Mouse (Mus musculus) induced T-regulatory cell, adult 2 months (primary cell): ENCODE results near the gene Ikbke.
"Not testable (repeated sequence)": the region's sequence is repeated elsewhere in the genome, so short reads cannot be mapped to it uniquely, and the experiment has no call there.

Experiments
- DNase-seq: peaks from one replicate; pipeline ENCODE4 v3.0.0-alpha.2; 2012; ENCODE audit warnings: low read depth

Ikbke gene

DNA sequence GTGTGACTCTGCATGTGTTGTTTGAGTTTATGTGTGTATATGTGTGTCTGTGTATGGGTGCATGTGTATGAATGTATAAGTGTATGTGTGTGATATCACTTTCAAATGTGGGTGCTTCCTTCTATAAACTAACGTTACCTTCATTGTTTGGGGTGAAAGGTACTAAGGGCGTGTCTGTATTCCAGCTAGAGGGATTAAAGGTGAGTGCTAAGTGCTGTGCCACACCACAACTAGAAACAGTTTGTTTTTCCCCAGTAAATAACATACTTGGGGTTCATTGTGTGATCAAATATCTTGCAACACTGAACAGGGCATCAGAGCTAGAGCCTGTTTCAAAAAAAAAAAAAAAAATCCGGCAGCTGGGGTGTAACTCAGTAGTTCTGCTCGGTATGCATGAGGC, 2.3 kb upstream of the Ikbke start:
- no peak for DNase-seq

DNA sequence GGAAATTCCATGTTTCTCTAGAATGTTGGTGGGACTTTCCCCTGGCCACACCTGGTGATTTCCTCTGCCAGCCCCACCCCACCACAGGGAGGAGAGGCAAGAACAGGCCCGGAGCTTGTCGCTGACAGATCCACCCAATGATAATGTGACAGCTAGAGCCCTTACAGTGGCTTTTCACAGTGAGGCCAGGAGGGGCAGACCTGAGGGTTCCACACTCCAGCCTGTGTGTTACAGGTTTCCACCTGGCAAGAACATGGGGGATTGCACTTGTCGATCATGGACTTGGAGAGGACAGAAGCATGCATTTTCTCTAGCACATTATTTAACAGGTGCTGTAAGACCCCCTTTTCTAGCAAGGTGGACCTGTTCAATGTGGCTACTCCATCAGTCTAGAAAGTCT, 874 bp upstream of the Ikbke start:
- peak; percentile 84 for DNase-seq

DNA sequence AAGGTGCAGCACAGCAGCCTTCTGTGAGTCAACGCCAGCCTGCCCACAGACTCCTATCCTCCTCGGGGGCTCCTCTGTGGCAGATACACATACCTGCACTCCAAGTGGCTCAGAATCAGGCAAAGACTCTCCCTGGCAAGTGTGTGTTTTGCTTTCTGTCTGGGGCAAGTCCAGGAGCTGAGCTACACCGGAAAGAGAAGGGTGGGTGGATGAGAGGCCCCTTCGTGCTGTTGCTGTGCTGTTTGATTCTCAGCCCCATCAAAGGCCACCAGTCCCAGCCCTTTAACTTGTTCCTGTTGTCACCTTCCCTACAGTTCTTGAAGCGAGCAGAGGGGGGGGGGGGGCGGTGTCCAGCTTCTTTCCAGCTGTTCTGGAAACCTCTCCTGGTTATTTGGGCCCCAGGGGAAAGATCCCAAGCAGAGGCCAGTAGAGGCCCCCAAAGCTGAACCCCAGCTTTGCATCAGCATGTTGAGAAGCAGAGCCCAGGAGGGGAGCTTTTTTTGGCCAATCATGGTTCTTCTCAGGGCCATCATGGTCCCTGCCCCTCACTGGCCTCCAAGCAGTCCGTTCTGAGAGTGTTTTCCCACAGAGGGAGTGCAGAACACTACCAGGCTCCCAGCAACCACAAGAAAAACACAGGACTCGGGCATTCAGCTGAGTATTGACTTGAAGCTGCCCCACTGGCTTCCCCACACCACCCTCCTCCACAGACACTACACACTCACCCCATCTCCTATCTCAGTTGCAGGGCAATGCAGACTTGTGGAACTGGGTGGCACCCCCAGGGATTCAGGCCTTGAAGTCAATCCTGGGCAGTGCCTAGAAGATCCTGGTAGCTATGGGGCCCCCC, 575 bp downstream of the Ikbke start:
- peak; percentile 64 for DNase-seq

DNA sequence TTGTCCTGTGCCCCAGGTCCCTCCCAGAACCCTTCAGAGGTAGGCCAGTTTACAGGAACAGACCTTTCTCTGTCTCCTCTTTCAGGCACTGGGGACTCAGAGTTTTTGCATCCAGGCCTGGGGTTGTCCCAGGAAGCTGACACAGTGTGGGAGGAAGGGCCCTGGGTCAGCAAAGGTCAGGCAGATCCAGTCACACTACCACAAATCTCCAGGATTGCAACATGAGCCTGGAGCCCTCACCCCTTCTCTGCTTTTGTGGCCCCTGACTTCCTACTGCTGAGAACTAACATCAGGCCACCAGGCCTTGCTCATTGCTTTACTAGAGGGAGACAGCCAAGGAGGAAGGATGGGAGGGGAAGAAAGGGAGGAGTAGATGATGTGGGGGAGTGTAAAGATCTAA, 2.6 kb downstream of the Ikbke start:
- no peak for DNase-seq

- DNase-seq = no peak
Observed at GRCm38 (mm10) chr1:131275577-131275976, 3.8 kb downstream of the Ikbke start.

DNA sequence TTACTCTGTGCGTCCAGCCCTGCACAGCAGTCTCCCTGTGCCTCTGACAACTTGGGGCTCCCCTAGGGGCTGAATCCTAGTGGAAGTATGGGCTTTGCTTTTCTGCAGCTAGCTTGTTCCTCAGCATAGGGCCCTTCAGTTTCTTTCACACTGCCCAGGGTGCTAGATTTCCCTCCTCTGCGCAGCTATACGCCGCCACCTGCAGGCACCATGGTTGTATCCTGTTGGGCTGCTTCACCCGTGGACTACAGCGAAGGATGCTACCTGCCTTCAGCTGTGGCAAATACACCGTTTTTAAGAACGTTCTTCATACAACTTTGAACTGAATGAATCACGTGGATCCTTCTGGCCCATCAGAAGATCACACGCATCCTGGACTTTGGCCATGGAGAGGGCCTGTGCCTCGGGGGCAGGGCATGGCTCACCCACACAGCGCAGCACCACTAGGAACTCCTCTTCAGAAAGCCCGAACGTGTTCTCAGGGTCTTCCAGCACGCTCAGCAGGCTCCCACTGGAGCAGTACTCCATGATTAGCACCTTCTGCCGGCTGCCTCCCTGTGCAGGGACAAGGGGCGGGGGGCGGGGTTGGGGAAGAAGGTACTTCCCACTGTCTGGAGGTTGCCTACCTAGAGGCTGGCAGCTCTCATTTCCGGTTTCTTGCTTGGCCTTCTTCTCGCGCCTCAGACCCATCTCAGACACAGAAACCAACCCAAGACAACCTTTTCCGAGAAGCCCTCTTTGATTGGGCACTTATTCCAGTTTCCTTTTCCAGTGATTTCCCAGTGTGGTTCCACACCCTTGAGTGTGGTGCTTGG, 4.5 kb downstream of the Ikbke start:
- DNase-seq = no peak

GRCm38 (mm10) chr1:131269797-131270578, 9.4 kb downstream of the Ikbke start:
- DNase-seq = peak; percentile 88

DNA sequence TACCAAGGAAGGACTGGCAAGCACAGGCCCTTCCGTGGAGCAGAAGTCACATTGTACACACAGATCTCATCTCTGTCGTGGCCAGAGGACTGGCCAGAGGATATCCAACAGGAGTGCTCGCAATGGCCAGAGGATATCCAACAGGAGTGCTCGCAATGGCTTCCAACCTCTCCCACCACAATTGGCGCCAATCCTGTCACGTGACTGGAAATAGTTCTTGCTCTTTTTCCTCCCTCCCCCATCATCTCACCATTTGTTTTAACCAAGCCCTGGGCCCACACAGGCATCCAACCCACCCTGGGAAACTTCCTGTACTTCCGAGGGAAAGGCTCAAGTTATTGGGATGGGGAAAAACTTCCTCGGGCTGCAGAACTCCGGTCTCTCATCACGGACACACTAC, 10.6 kb downstream of the Ikbke start:
- DNase-seq = no peak

GRCm38 (mm10) chr1:131263905-131264304, 15.5 kb downstream of the Ikbke start:
- no peak for DNase-seq

GRCm38 (mm10) chr1:131260309-131260656, 19.1 kb downstream of the Ikbke start:
- peak; percentile 82 for DNase-seq

DNA sequence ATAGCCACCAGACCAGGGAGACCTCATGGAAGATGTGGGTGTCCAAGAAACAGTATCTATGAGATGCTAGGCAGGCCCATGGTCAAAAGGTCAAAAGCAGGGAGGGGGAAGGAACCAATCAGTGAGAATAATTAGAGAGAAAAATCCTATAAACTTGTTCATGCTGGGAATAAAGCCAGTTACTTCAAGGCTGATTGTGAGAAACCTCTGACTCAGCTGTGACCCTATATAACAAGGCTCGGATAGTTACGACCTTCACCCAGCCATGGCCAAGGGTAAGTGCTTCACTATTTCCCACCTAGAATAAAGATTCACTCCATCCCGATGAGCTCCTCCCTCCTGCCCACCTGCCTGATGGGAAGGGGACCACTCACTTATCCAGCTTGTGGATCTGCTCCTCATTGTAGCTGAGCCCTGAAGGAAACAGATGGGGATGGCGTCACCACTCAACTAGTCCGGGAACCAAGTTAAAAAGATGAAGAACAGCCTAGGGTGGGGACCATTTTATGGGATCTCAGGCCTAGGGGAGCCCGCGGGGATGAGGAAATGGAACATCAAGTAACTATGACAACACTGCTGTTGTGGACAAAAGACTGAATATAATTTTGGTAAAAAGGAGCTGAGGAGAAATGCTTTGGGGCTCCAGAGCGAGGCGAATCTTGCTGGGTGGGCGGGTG, 19.6 kb downstream of the Ikbke start:
- no peak for DNase-seq

- DNase-seq = no peak
Observed at GRCm38 (mm10) chr1:131257288-131257687, 22.1 kb downstream of the Ikbke start.

DNA sequence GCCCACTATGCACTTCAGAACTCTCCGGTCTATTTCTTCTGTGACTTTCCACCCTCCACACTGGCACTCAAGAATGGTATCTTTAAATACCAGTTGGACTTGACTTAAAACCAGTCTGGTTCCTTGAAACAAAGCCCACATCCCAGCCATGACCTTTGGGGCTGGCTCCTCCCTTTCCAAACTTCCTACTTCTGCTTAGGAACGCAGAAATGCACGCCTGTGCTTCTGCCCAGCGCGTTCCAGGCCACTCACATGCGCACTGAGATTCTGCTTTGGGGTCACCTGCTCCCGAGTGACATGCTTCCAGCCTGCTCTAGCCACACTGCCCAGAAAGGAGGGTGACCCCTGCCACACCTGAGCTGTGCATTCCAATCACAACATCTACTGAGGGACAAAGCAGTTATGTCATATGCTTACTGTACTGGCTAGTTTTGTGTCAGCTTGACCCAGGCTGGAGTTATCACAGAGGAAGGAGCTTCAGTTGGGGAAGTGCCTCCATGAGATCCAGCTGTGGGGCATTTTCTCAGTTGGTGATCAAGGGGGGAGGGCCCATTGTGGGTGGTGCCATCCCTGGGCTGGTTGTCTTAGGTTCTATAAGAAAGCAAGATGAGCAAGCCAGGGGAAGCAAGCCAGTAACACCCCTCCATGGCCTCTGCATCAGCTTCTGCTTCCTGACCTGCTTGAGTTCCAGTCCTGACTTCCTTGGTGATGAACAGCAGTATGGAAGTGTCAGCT, 26.7 kb downstream of the Ikbke start:
- not testable (repeated sequence) for DNase-seq

DNA sequence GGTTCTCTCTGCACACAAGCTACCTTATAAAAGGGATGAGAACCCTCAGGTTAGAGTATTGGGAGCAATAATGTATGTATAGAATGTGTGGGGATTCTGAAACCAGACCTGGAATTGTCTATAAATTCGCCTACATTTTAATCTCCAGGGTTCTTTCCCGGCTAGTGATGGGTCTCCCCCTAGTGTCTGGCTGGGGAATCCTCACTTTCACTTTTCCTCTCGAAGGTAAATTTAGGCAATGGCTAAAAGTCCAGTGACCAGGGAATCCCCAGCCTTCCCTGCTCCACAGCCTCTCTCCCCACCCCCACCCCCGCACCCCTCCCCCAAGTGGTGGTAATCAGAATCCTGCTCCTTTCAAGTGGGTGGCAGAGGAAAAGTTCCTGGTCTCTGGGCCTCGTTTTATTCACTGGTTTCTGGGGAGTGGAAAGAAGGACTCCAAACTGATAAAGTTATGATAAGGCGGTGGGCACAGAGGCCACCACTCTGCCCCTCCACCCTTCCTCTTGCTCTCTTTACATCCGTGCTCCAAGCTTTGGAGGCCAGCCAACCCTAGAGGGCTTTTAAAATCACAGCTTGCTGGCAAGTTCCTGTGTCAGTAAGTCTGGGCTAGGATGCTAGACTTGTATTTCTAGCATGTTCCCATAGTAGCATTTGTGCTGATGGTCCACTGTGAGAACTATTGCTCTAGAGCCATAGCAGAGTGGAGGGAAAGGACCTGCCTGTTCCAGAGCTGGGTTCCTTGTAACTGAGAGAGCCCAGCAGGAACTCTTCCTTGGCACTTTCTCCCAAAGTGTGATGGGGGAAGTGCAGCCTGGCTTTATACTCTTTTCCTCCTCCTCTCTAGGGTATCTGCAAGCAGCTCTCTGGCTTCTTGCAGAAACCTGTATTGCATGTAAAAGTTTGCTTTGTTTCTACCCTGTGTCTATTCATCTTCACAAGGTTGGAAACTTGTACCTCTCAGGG, 32.7 kb downstream of the Ikbke start:
- DNase-seq = peak; percentile 73

DNA sequence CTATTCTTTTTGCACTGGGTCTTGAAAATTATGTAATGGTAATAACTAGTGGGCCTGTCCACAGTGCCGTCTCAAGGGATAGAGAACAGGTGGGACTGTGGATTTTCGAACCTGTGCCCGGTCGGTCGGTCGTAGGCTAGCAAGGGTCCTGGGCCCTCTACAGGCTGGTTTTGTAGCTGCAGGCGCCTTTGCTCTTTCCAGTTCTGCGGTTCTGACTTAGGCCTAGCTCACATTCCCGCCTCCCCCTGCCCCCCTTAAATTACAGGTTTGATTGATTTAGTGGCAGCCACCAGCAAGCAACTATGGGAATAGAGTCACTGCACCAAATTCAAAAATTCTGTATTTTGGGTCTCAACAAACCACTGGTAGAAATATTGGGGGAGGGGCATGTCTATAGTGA, 33.5 kb downstream of the Ikbke start:
- peak; percentile 74 for DNase-seq

DNA sequence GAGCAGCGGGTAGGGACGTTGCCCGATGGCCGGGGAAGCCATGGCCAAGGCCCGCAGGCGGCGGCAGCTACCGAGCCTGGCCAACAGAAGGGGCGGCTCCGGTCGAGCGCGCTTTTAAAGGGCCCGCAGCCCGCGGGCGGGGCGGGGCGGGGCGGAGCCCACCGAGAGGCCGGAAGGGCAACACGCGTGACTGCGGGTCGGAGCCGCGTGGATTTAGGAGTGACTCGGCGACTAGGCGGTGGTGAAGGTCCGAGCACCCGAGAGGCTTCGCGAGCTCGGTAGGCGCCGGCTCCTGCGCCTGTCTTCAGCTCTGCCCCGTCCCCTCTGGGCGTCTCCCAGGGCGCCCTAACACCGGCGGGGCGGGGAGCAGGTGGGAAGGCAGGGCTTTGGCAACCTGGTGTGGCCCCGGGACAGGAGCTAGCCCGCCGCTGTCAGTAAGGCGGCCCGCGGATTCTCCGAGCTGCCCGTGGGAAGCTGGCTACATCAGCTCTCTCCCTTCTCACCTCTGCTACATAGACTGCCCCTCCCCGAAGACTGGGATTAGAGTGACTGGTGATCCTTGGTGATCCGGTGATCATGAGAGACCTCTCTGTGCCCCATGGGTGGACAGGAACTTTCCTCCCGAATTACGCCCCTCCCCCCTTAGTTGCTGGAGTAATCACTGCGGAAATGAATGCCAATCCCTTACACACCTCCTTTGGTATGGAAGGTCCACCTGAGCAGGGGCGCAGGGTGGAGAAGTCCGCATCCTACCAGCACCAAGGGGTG, 34.1 kb downstream of the Ikbke start, which contains the start of gene Rassf5:
Rassf5 (minus strand) TSS at position 170 of the 768 bp plus-strand sequence.
- peak; percentile 75 for DNase-seq

DNA sequence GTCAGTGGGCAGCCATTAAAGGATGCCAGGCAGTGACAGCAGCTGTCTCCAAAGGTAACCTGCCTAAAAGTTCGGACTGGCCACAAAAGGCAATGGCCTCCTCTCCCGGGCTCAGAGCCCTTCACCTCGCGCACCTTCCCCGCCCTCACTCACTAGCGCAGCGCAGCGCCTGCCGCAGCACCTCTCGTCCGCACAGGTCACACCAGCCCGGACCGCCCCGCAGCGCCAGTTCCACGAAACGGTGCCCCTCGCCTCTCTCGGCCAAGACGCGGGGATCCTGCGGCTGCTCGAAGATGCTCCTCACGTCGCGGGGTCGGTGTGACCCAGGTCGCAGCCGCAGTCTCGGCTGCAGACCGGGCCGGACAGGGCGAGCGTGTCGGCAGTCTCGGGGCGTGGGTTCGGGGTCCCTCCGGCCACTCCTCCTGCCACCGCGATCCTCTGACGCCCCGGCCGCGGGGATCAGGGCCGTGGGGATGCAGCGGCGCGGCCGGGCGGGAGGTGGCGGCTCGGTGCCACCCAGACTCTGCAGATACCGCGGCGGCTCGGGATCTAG, 34.8 kb downstream of the Ikbke start:
- DNase-seq = no peak

DNA sequence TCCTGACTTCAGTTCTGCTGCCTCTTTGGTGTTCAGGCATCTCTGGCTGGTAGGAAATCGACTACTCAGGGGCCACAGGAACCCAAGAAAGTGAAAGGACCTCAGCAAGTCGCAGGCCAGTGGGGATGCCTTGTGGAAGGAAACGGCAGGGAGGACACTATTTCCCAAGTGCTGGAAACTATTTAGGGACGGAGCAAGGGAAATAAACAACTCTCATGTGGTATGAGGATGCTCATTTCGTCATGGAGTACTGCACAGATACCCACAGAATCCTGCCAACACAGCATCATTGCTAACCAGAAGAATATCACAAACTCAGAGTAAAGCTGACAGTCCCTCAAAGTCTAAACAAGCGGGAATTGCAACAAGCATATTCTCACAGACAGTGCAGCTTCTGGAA, 36.5 kb downstream of the Ikbke start:
- DNase-seq = no peak
